Mouse (Mus musculus) liver, embryonic 12.5 days (tissue): ENCODE results near the gene Chmp1a. TPM values are rescaled to one million over a fixed set of nuclear protein-coding genes. Genes with fewer than 3 reads are reported as not detected.

Experiments used
- ATAC-seq: fragments of 200-750 bp; cut with Nextera tagmentation; 2 replicates; pipeline ENCODE4 v1.8.0; 2017; ENCODE audit warnings: moderate number of reproducible peaks, mild to moderate bottlenecking, moderate library complexity
- H3K27ac ChIP-seq: fragments of 300-500 bp; sonication (generic); 2 replicates; pipeline ENCODE4 v1.5.1; 2016; ENCODE audit warnings: mild to moderate bottlenecking
- H3K27me3 ChIP-seq: fragments of 300-500 bp; sonication (generic); replicated peaks from 2 replicates; pipeline ENCODE4 v1.6.1; 2016; ENCODE audit warnings: mild to moderate bottlenecking, moderate library complexity
- H3K36me3 ChIP-seq: fragments of 300-500 bp; sonication (generic); 2 replicates; pipeline ENCODE4 v1.6.1; 2016; ENCODE audit warnings: mild to moderate bottlenecking, moderate library complexity
- H3K4me1 ChIP-seq: fragments of 300-500 bp; sonication (generic); 2 replicates; pipeline ENCODE4 v1.6.1; 2016
- H3K4me2 ChIP-seq: fragments of 300-500 bp; sonication (generic); 2 replicates; pipeline ENCODE4 v1.6.1; 2016; ENCODE audit warnings: mild to moderate bottlenecking, moderate library complexity
- H3K4me3 ChIP-seq: fragments of 300-500 bp; sonication (generic); 2 replicates; pipeline ENCODE4 v1.5.1; 2016; ENCODE audit warnings: mild to moderate bottlenecking, moderate library complexity
- H3K9ac ChIP-seq: fragments of 300-500 bp; sonication (generic); 2 replicates; pipeline ENCODE4 v1.6.1; 2016; ENCODE audit warnings: mild to moderate bottlenecking, moderate library complexity
- H3K9me3 ChIP-seq: fragments of 300-500 bp; sonication (generic); replicated peaks from 2 replicates; pipeline ENCODE4 v1.6.1; 2016; ENCODE audit warnings: mild to moderate bottlenecking, moderate library complexity
- WGBS: fragments of 180-500 bp; shearing (Covaris S2); methylation state at CpG from one replicate; pipeline ENCODE4 v1.1.7; 2016; ENCODE audit not compliant: insufficient replicate concordance; 5-methylcytosine and 5-hydroxymethylcytosine counted together
- polyA plus RNA-seq: library from polyadenylated mRNA; unstranded; fragments of >200 nt; fragmentation: Nextera tagmentation; extraction: Ambion mirVana; gene quantifications from 2 replicates; pipeline ENCODE4 v1.2.1, GENCODE M21; 2016

Gene Chmp1a
- polyA plus RNA-seq, 1 experiment from 2014 or later, result 80.8 TPM

DNA sequence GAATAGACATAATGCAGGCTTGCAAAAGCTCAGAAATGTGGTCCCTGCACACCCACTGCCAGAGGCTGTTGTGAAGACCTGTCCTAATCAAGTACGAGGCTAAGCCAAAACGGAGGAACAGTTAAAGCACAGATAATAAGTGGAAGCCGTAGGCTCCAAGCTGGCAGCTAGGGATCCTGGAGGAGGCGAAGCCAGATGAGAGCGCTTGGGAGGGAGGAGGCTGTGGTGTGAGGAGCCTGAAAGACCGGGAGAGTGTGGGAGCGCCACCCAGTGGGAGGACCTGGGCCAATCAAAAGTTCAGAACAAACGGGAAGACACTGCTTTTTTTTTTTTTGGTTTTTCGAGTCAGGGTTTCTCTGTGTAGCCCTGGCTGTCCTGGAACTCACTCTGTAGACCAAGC, 21.9 kb downstream of the Chmp1a start:
- ATAC-seq, result no peak
- no peaks in the 10 kb centered on the region for H3K36me3 ChIP-seq
- H3K4me2 ChIP-seq, result peak overlapping the region; percentile 5
- 5% methylated on average over 9 of the region's 9 CpGs for WGBS
- H3K27me3 ChIP-seq, result peaks cover 34% of the 10 kb centered on the region
- H3K27ac ChIP-seq, result no peak overlapping the region
- H3K9ac ChIP-seq, result no peak overlapping the region
- no peaks in the 10 kb centered on the region for H3K9me3 ChIP-seq
- no peak overlapping the region for H3K4me3 ChIP-seq
- peaks cover 41% of the 10 kb centered on the region for H3K4me1 ChIP-seq

DNA sequence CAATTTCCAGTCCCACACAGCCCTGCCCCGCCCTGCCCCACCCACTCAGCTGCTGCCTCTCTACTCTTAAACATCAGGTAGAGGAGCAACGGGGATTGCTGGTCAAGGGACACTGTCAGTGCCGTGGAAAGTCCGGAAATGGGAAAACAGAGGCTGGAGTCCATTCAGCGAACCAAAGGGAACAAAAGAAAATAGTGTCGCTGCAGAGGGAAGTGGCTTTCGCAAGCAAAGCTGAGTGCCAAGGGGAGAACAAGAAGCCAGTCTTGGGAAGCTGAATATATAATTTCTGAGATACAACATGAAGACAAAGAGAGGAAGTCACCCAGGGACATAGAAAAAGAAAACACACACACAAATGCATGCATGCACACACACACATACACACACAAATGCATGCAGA, 23.7 kb downstream of the Chmp1a start:
- peaks cover 28% of the 10 kb centered on the region for H3K27me3 ChIP-seq
- no peak overlapping the region for H3K4me2 ChIP-seq
- no peaks in the 10 kb centered on the region for H3K36me3 ChIP-seq
- 65% methylated on average over 7 of the region's 7 CpGs for WGBS
- H3K27ac ChIP-seq, result no peak overlapping the region
- no peaks in the 10 kb centered on the region for H3K9me3 ChIP-seq
- peaks cover 46% of the 10 kb centered on the region for H3K4me1 ChIP-seq
- no peak overlapping the region for H3K4me3 ChIP-seq
- no peak overlapping the region for H3K9ac ChIP-seq
- ATAC-seq, result no peak

DNA sequence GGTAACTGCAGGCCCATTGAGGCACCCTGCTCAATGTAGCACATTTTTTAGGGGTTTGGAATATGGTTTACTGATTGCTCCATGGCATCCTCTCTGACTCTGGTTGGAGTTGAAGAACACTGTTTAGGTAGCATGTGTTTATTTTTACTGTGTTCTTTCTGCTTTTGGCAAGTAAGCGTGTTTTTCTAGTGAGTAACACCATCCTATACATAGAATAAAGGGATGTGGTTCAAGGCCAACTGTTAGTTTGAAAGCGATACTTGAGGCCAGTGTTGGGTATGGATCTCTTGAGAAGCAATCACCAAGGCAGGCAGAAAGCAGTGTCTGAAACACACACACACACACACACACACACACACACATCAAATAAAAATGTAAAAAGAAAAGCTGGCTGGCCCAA, 24.6 kb downstream of the Chmp1a start:
- Histone ChIP-seq H3K4me1 (peaks cover 46% of the 10 kb centered on the region), H3K9ac (no peak overlapping the region), H3K4me3 (no peak overlapping the region), H3K9me3 (no peaks in the 10 kb centered on the region), H3K27ac (no peak overlapping the region), H3K4me2 (no peak overlapping the region), H3K27me3 (peaks cover 24% of the 10 kb centered on the region), H3K36me3 (no peaks in the 10 kb centered on the region)
- no peak for ATAC-seq
- WGBS, result 71% methylated on average over 2 of the region's 2 CpGs

DNA sequence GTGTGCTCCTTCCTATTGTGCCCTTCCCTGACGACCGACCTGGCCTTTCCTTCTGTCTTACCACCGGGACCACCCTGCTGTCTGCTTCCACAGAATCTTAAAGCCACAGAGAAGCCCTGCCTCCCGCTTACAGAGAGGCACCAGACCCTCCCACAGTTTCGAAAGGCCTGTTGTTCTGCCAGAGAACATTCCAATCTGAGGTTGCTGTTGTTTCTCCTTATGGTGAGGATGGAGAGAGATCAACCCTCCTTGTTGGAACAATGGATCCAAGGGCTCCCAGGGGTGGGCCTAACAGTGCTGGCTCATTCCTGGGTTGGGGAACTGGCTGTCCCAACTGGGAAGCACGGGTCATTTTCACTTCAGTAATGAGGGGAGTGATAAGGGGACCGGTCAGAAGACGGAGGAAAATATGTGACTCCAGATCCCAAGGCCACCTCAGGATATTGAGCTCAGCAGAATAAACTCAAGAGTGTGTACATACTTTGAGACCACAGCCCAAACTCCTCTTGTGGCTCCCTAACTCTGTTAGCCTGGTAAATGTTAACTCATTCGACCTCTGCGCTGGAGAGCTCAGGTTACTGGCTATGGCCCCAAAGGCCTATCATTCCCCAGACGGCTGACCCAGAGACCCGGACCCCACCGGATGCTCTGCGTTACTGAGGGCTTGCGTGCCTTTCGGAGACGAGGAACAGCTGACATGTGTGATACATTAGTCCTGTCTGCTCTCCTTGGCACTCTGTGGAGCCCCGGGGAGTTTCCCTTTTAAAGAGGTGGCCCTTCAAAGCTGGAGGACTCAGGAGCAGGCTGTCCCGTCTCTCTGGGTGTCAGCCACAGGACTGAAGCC, 26.8 kb downstream of the Chmp1a start, which contains the start of gene Dpep1:
Dpep1 (plus strand) TSS at position 677 of the 844 bp plus-strand sequence.
- no peaks in the 10 kb centered on the region for H3K36me3 ChIP-seq
- H3K9me3 ChIP-seq, result no peaks in the 10 kb centered on the region
- 47% methylated on average over 19 of the region's 19 CpGs for WGBS
- no peak for ATAC-seq
- peaks cover 36% of the 10 kb centered on the region for H3K4me1 ChIP-seq
- no peak within 1 kb of the TSS for H3K27ac ChIP-seq
- H3K4me2 ChIP-seq, result no peak within 1 kb of the TSS
- no peak within 1 kb of the TSS for H3K9ac ChIP-seq
- no peak within 1 kb of the TSS for H3K4me3 ChIP-seq
- peaks cover 27% of the 10 kb centered on the region for H3K27me3 ChIP-seq

DNA sequence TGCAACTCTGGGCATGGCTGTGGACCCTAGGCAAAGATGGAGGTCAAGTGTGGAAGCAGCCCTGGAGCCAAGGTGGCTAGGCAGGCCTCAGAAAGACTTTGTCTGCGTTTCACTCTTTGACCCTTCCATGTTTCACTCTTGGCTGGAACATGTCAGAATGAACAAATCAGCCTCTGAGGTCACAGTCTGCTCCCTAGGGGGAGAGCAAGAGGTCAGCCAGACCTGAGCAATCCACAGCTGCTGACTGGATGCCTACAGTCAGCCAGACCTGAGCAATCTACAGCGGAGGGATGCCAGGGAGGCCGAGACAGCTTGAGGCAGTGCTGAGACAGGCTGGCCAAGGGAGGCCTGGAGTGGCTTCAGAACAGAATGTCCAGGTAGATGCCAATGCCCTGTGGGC, 31.2 kb downstream of the Chmp1a start:
- Histone ChIP-seq H3K27me3 (peaks cover 17% of the 10 kb centered on the region; the same call in 1 of the 2 replicates), H3K4me2 (no peak overlapping the region), H3K36me3 (no peaks in the 10 kb centered on the region), H3K4me1 (0 out of 2 replicates have a peak, but pooled peaks cover 11% of the 10 kb centered on the region), H3K27ac (no peak overlapping the region), H3K9me3 (peaks cover 15% of the 10 kb centered on the region), H3K4me3 (no peak overlapping the region), H3K9ac (no peak overlapping the region)
- peak; percentile 27 for ATAC-seq
- WGBS, result 64% methylated on average over 3 of the region's 3 CpGs

DNA sequence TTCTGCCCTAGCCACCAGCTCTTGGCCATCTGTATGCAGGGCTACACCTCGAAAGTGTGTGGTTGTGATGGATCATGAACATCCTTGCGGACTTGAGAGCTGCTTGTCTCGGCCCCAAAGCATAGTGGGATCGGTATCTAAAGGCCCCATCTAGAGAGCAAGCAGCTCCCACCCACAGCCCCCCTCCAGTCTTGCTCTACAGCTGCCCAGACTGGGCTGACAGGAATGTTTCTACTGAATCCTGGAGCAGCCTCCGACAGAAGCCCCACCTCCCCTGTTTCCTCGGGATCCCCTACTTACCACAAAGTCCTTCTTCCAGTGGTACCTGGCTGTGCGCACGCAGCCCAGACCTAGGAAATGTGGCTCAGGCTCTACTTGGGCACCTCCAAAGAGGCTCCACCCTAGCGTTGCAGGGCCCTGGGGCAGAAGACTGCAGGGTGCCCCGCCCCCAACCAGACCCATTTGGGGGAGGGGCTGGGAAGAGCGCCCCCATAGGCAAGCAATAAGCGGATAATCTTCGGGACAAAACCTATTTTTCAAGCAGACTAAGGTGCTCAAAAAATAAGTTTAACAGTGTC, 54.6 kb downstream of the Chmp1a start, which contains the start of gene Sult5a1:
Sult5a1 (minus strand) TSS at position 428 of the 578 bp plus-strand sequence.
- Histone ChIP-seq H3K4me1 (peaks cover 42% of the 10 kb centered on the region), H3K9ac (no peak within 1 kb of the TSS), H3K9me3 (no peaks in the 10 kb centered on the region), H3K36me3 (no peaks in the 10 kb centered on the region), H3K27ac (no peak within 1 kb of the TSS), H3K4me2 (peak within 1 kb of the TSS; percentile 35), H3K27me3 (0 out of 2 replicates have a peak, but pooled peaks cover 3% of the 10 kb centered on the region), H3K4me3 (no peak within 1 kb of the TSS)
- 31% methylated on average over 13 of the region's 13 CpGs for WGBS
- ATAC-seq, result no peak

DNA sequence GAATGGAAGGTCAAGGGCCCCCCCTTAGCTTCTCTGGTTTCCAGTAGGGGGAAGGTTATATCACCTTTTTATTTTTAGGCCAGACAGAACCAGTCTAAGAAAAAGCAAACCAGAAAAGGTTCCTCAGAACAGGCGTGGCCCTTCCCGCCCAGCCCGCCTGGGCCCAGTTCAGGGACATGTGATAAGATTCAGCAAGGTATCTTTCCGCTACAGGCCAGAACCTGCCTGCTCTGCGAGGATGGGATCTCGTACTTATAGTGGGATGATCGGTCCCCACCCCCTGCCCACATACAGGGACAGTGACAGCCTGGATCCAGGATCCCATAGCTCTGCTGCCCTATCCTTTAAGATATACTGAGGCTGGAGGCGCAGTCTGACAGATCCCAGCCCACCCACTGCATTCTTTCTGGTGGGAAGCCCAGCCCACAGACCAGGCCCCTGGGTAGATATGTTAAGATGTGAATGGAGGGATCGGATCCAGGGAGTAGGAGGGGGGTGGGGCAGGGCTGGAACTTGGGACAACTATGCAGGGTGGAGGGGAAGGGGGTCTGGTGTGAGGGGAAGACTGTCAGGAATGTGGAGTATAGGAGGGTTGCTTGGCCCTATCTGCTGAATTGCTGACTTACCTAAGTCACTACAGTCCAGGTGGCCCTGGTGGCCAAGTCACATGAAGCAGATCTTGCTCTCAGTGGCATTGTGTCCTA, 56.3 kb downstream of the Chmp1a start:
- Histone ChIP-seq H3K9me3 (no peaks in the 10 kb centered on the region), H3K4me1 (peaks cover 38% of the 10 kb centered on the region), H3K27ac (peak overlapping the region; percentile 58), H3K9ac (peak overlapping the region; percentile 49), H3K36me3 (no peaks in the 10 kb centered on the region), H3K4me2 (peak overlapping the region; percentile 46), H3K27me3 (0 out of 2 replicates have a peak, but pooled peaks cover 13% of the 10 kb centered on the region), H3K4me3 (no peak overlapping the region)
- 39% methylated on average over 9 of the region's 9 CpGs for WGBS
- peak; percentile 93 for ATAC-seq

DNA sequence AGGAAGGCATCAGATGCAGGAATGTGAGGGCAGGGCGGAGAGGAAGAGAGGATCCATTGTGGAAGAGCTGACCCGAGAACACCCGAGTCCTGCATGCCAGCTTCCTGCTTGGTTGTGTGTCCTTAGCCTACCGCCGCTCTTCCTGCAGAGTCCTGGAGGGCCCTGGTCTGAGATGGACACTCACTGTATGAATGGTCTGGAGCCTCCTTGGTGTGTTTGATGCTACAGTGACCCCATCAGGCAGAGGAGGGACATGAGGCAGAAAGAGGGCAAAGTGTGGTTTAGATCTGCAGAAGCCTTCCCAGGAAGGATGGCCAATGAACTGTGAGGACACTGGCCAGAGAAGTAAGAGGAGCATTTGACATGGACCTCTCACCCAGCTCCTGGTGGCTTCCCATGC, 57.4 kb downstream of the Chmp1a start:
- H3K27me3 ChIP-seq, result 0 out of 2 replicates have a peak, but pooled peaks cover 13% of the 10 kb centered on the region
- WGBS, result 59% methylated on average over 5 of the region's 5 CpGs
- H3K9ac ChIP-seq, result no peak overlapping the region
- no peak for ATAC-seq
- H3K9me3 ChIP-seq, result no peaks in the 10 kb centered on the region
- H3K4me3 ChIP-seq, result no peak overlapping the region
- 0 out of 2 replicates have a peak overlapping the region, but pooled peaks have one; percentile 46 for H3K4me2 ChIP-seq
- H3K27ac ChIP-seq, result peak overlapping the region; percentile 58; the same call in 1 of the 2 replicates
- peaks cover 38% of the 10 kb centered on the region for H3K4me1 ChIP-seq
- H3K36me3 ChIP-seq, result no peaks in the 10 kb centered on the region

Other genes with a start within 250 kb of the Chmp1a start
- gene Ankrd11, start 170.5 kb downstream of the Chmp1a start, polyA plus RNA-seq, result 43.9 and 44.0 TPM in 2 replicates
- 40.0 TPM in 2 replicates for gene Spg7, start 149.8 kb downstream of the Chmp1a start, polyA plus RNA-seq
- gene Rpl13, start 110.4 kb downstream of the Chmp1a start, polyA plus RNA-seq, result 1,452 and 1,476 TPM in 2 replicates
- 2.8 and 2.9 TPM in 2 replicates for gene Cpne7, start 95.4 kb downstream of the Chmp1a start, polyA plus RNA-seq
- gene Sult5a1, start 54.4 kb downstream of the Chmp1a start, polyA plus RNA-seq, result 1.7 and 2.1 TPM in 2 replicates
- 0.20 and 0.33 TPM in 2 replicates for gene Dpep1, start 26.5 kb downstream of the Chmp1a start, polyA plus RNA-seq
- 0.44 and 1.4 TPM in 2 replicates for gene Spata33, start 69 bp upstream of the Chmp1a start, polyA plus RNA-seq
- 14.7 and 16.2 TPM in 2 replicates for gene Cdk10, start 12.1 kb upstream of the Chmp1a start, polyA plus RNA-seq
- 1.4 and 1.8 TPM in 2 replicates for gene Spata2l, start 23.5 kb upstream of the Chmp1a start, polyA plus RNA-seq
- gene Zfp276, start 41.4 kb upstream of the Chmp1a start, polyA plus RNA-seq, result 11.3 and 11.8 TPM in 2 replicates
- gene Vps9d1, start 41.6 kb upstream of the Chmp1a start, polyA plus RNA-seq, result 5.8 and 7.6 TPM in 2 replicates
- gene Fanca, start 105.8 kb upstream of the Chmp1a start, polyA plus RNA-seq, result 27.4 and 32.2 TPM in 2 replicates
- 4.6 TPM in 2 replicates for gene Spire2, start 120.0 kb upstream of the Chmp1a start, polyA plus RNA-seq
- gene Tcf25, start 161.0 kb upstream of the Chmp1a start, polyA plus RNA-seq, result 79.2 and 94.3 TPM in 2 replicates
- gene Mc1r, start 194.3 kb upstream of the Chmp1a start, polyA plus RNA-seq, result not detected in 2 replicates
- 0.41 and 0.76 TPM in 2 replicates for gene Tubb3, start 198.7 kb upstream of the Chmp1a start, polyA plus RNA-seq
- gene Def8, start 210.8 kb upstream of the Chmp1a start, polyA plus RNA-seq, result 17.2 and 18.4 TPM in 2 replicates